Mouse (Mus musculus) MEL-GATA-1-ER (cell line): Measurements from ENCODE around the gene Igf1.

ENCODE experiments used
- DNase-seq: peaks from one replicate; pipeline ENCODE4 v3.0.0-alpha.2; 2012; ENCODE audit warnings: low read depth; ENCODE audit errors: extremely low read depth

Gene Igf1

DNA sequence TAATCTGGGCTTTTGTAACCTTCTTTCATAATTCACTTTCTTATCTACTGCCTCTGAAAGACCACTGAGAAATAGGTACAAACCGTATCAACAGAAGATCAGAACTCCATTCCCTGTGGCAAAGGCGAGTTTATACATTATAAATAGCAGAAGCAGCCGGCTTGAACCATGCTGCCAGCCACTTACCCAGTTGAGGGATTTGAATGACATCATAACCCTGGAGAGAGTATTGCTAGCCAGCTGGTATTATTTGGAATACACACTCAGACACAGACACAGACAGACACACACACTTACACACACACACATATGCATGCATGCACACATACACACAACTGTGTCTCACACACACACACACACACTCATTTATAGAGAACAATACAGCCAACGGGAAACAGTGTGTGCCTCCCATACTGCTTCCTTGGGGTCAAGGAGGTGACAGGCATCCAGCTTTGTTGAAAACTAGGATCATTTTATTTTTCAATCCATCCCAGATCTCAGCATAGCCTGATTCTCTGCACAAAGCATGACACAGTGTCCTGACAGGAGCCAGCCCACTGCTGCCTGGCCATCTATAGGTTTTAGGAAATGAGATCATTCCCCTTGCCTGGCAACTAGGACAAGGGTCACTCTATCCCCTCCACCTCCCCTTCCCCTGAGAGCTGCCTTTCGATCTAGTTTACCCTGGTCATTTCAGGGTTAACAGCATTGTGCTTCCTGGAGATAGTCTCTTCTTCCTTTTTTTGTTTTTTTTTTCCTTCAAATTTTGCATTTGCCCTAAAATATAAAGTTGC lies at the start of gene Igf1:
Gene Igf1 (plus strand): TSS at position 253 of the 794 bp plus-strand sequence.
- no peak for DNase-seq

DNA sequence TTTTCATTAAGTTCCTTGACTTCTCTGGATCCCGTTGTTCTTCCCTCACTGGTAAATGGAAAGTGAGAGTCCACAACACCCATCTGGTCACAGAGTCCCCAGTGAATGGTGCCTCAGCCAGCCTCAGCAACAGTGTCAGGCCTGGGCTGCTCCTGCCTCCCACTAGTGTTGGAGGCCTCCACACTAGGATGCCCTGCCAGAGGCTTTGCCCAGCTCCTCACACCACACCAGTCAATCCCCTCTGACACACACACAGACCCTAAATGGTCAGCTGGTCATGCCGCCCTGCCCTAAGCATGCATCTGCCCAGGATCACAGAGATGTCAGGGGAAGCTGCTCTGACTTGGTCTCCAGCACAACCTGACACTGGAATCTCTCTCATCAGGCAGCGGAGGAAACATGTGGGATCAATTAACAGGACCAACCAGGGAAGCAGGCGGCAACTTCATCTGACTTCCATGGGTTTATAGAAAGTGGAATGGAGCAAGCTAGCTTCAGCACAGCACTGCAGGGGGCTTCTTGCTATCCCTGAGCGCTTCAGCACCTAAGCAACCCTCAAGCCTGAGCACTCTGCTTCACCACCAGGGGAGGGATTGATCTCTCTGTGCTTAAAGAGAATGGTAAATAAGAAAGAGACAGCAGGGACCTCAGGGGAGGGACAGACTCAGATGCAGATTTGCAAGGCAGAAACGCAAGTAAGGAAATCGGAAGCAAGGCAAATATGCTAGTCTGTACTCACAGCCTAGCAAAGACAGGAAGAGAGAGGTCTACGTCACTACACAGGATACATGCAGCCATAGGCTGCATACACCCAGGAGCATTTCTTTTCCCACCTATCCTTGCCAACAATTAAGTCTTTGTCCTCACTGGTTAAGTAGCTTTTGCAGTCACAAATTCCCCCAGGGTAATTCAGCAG lies 45.6 kb upstream of the Igf1 start:
- DNase-seq: no peak

DNA sequence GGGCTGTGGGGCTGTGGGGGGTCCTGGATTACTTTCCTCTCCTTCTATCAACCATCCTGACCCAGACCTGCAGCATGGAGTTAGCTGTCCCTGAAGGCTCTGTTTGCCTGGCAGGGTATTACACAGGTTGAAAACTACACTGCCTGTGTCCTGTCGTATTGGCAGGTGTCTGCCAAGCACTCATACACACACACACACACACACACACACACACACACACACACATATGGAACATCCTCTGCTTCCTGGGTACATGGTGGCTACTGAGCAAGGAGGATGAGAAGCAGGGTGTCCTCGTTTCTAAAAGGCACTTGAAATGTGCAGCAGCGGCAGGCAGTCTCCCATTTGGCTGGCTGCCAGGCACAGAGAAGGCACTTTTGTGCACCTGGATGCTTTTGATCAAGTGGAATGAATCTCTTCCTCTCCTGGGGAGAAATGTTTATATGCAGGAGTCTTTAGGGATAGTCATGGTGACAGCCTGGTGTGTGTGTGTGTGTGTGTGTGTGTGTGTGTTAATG lies 44.9 kb upstream of the Igf1 start:
- DNase-seq: no peak

DNA sequence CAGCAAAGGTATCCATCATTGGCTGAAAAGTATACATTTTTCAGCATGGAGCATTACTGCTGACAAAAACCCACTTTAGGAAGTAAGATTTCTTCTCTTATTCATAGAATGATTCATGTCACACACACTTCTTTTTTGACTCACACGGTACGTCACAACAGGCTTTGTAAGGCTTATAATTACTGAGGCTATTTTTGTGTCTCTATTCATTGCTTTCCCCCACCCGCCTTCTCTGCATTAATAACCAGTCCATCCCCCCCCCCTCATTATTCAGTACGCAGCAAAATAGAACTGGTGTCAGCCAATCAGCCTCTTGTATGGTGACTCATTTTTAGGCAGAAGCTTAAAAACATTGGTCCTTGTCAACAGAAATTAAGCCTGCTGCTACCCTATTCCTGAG lies 41.2 kb upstream of the Igf1 start:
- no peak for DNase-seq

DNA sequence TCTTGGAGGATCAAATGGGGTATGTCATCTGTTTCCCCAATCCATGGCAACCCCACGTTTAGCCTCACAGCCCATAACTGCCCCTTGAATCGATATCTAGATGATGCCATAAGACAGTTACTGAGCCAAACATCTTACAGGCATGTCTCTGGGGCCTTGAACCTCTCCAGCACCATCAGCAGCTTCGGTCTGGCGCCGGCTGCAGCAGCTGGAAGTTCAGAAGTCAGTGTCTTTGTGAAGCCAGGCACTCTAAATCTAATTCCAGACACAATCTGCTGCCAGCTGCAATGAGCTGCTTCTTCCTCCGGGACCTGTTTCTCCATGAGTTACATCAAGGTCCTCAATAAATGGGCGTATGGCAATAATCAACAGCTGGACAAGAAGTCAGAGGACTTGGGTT lies 40.3 kb upstream of the Igf1 start:
- no peak for DNase-seq

DNA sequence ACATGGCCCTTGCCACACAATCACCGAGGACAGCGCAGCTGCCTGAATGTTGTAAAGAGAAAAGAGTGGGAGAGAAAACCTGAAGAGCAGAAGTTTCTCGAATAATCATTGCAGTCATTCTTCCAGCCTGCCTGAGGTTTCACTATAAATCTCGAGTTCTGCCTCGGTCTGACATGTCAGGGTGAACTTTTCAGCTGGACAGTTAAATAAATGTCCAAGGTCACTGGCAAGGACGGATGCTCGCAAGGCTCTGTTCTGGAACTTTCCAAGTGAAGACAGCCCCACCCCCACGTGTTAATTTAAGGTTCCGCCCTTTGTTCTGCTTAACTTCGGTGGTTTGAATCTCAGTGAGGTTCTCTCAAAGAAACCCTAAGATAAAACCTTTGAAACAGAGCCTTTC lies 36.2 kb upstream of the Igf1 start:
- no peak for DNase-seq

DNA sequence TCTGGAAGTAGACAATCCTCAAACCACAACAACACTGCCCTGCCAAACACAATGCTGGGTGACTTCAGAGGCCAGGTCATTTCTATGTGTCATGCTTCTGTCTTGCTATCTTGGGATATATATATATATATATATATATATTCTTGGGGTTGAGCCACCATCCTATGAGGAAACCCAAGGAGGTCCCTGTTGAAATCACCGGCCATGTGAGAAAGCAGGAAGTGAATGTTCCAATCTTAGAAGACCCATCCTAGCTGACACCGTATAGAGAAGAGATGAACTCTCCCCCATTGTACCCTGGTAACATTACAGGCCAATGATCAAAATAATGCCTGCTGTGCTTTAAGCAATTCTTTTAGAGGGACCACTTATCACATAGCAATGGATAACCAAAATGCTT lies 28.1 kb upstream of the Igf1 start:
- no peak for DNase-seq

DNA sequence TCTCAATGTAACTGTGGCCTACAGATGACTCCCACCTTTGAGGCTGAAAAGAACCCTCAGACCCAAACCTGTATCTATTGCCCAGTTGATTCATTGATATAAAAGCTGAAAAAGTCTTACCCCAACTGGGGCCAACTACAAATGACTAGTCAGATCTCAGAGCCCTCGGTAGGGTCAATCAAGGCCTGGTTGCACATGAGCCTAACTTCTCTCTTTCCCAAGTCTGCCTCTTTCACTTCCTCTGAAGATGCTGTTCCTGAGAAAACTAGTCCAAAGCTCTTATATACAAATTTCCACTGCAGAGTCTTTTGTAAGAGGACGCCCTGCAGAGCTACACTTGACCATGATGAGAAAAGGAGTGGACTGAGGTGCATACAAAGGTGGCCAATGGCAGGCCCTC lies 27.4 kb upstream of the Igf1 start:
- no peak for DNase-seq

DNA sequence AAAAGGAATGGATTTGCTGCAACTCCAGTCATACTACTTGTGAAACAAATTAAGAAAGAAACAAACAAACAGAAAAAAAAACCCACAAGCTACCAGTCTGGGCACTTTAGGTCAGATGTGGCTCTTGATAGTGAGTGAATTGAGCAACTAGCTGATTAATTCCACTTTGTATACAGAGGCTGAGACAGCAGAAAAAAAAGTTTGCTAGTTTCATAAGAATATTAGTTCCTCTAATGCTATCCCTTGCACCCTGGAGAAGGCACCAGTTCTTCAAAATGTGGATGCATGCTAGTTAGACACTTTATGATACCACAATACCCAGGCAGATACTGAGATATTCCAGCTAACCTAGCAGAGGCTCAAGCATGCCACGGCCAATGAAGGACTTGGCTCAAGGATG lies 26.0 kb upstream of the Igf1 start:
- DNase-seq: no peak

DNA sequence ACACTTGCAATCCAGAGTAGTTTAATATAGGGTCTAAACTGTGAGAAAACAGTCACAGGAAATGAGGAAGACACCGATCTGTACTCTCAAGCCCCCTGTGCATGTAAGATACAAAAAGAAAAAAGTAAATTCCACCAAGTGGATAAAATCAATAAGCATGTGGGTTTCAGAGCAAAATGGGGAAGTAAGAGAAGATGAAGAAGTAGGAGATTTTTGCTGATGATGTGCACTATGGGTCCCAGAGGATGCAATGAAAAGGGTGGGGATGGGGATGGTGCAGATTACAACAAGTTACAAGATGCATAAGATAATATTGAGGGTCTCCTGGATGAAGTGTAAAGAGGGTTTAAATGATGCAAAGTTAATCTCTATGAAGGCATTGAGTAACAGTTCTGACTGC lies 18.6 kb upstream of the Igf1 start:
- no peak for DNase-seq

DNA sequence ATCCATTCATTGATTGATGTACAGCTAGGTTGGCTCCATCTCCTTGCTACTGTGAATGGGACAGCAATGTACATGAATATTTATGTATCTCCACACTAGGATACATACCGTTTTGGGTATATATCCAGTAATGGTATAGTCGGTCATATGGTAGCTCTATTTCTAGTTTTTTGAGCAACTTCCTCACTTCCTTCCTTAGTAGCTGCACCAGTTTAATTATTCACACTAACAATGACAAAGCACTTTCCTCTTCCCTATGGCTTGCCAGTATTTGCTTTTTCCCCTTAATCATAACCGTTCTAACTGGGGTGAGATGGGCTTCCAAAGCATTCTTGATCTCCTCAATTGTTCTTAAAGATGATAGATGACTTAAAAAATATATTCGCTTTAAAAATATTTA lies 15.6 kb upstream of the Igf1 start:
- no peak for DNase-seq

DNA sequence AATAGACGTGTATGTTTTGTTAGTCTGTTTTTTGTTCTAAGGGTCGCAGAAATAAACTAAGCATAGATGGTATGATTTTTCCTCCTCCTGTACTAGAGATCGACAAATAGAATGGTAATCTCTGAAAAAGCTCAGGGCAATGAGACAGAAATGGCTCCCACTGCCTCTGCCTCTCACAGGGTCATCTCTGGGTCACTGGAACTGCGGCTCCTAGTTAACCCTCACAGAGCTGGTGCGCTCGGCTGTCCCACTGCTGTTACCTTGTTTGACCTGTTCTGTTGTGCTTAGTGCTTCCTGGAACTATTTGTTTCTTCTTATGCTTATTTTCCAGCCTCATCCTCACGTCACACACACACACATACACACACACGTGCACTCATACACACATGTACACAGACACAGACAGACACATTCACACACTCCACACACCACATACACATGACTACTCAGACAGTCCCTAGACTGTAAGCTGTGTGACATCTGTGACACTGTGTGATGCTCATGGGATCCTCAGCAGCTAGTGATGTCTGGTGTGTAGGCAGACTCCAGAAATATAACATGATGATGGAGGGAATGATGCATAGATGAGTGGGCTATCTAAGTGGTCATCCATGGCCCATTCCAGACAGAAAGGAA lies 13.0 kb upstream of the Igf1 start:
- DNase-seq: no peak

DNA sequence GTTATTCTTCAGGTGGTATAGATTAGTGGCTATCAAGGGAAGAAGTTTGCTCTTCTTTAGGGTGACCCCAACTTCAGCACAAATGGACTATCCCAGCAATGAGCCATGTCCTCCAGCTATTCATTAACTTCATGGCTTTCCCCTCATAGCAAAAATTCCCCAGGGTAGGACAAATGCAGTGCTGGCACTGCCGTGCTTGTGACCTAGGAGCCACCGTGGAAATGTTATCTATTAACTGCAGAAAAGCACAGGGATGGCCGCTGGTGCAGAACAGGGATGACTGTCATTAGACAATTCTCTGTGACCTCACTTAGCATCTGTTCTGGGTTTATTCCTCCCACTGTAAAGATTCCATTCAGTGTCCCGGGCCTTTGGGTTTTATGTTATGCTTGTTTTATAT lies 10.2 kb upstream of the Igf1 start:
- no peak for DNase-seq

DNA sequence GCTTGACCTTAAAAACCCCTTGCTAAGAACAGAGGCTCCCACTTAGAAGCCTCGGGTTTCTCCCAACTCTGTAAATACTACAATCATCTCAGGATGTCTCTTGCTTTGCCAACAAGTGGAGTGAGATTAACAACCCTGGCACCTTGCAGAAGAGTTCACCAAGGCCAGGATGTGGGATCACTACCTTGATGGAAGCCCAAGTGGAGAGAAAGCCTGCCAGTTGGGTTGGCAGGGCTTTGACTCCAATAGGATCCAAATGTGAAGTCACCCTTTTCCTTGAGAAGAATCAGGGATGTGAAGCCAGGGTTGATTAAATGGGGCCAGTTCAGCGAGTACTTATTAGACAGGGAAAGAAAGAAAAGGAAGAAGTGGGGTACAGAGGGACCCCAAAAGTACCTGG lies 9.6 kb upstream of the Igf1 start:
- DNase-seq: no peak

DNA sequence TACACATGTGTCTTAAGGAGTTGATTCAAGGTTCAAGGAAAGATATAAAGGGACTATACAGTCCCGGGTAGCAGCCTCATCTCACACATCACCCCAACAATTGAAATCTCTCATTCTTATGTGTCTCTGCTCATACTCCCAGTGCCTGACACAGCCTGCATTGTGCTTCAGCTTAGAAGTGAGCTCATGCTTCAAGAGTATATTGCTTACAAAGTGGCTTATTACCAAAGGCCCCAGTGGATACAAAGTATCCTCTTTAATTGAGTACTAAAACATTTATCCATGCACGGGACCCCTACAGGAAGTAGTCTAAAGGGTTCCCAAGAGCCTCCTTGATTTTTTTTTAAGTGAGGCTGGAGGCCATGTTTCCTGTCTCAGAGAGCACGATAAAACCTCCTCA lies 6.6 kb upstream of the Igf1 start:
- no peak for DNase-seq

DNA sequence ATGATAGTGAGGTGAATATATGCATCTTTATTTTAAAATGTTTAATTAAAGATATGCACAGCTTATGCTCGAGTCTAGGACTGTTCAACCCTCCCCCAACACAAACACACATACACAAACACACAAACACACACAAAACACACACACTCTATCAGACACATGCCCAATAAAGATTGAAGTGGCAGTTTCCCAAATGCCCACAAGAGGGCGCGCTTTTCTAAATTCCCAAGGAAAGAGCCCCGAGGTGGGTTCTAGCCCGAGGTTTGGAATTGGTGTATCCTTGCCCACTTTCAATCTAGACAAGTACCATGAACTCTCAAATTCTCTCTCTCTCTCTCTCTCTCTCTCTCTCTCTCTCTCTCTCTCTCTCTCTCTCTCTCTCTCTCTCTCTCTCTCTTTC lies 3.7 kb upstream of the Igf1 start:
- no peak for DNase-seq

DNA sequence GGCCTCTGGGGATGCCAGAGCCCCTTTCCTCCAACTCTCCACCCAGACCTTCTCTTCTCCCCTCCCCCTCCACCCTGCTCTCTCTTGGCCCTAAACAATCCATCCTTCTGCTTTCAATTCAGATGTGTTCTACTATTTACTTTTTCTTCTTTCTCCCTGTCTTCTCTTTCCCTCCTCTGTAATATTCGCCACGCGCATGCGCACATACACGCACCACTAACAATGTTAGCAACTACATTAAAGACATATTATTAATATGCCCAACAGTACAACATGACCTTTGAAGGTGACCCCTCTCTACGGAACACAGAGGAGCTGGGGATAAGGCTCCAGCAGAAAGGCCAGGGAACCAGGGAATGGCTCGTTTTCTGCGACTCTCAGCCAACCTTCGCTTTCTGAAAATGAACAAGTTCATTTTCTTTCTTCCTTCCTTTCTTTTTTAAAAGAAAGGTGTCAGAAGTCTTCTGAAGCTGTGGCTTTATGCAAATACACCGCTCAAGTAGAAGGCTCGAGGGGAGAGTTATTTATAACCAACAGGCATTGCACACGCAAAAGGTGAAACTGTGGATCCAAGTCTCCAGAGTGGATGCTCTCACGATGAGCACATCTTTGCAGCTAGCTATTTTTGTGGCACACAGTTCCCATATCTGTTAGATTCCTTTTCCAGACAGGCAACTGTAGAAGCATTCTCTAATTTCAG lies 2.5 kb upstream of the Igf1 start:
- DNase-seq: no peak

DNA sequence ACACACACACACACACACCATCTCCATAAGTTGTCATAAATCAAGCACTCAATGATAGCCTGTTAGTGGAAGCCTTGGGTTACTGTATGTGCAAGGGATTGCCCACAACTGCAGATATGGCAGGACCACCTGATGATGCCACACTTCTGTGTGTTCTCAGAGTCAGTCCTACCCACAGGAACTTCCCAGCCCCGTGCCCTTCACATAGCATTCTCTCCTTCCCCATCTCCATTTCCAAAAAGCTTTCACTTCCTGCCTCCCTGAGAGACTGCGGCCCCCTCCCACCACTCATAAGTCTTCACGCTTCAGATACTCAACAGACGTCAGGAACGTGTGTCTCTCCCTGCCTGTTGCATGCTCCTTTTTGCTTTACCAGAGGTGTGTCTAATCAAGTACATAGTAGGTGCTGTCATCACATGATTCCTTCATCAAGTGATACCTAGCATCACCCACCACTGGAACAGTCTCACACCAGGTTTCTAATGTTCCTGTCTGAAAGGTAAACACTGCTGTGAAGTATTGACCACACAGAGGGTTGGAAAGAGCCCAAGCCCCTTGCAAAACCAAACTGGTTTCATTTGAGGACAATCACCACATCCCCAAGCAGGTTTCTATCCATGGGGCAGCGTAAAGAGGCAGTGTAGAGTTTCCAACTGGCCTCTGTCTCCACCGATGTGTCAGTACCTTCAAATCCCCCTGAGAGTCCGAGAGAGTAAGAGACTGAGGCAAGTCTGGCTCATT lies 680 bp upstream of the Igf1 start:
- no peak for DNase-seq

DNA sequence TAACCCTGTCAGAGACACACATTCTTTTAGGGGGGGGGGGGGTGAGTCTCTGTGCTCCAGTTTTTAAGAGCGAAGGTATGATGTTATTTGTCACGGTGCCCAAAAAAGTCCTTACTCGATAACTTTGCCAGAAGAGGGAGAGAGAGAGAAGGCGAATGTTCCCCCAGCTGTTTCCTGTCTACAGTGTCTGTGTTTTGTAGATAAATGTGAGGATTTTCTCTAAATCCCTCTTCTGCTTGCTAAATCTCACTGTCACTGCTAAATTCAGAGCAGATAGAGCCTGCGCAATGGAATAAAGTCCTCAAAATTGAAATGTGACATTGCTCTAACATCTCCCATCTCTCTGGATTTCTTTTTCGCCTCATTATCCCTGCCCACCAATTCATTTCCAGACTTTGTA lies 874 bp downstream of the Igf1 start:
- no peak for DNase-seq

DNA sequence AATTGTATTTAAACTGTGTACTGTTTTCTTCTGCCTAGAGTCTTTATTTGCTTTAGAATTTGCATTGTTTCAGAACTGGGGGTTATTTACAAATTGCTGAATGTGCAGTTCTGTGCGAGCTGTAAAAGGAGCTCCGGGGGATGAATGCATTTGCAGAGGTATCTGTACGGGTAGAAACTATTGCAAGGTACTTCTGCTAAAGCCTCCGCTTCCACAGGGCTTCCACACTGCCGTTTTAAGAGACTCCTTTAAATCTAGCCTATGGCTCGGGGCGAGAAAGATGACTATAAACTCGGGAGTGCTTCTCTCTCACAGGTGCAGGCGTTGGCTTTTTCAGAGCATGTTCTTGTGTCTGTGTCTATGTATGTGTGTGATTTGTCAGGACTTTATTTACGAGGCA lies 1.4 kb downstream of the Igf1 start:
- DNase-seq: no peak
